Mouse (Mus musculus) large intestine, adult 2 months (tissue): ENCODE data around the gene Mrpl43. TPM values are rescaled to one million over a fixed set of nuclear protein-coding genes. Genes with fewer than 3 reads are reported as not detected.

Source experiments
- DNase-seq: peaks from one replicate; pipeline ENCODE4 v3.0.0-alpha.2; 2012; ENCODE audit warnings: low read depth, low spot score
- WGBS: fragments of 180-500 bp; shearing (Covaris S2); methylation state at CpG from one replicate; pipeline ENCODE4 v1.1.7; 2018; 5-methylcytosine and 5-hydroxymethylcytosine counted together
- polyA plus RNA-seq: library from polyadenylated mRNA; depleted of rRNA; stranded (reverse); fragments of >200 nt; gene quantifications from 2 replicates; pipeline ENCODE4 v1.2.3, GENCODE M21; 2012

Gene Mrpl43
- polyA plus RNA-seq, 1 experiment = 73.1 TPM

DNA sequence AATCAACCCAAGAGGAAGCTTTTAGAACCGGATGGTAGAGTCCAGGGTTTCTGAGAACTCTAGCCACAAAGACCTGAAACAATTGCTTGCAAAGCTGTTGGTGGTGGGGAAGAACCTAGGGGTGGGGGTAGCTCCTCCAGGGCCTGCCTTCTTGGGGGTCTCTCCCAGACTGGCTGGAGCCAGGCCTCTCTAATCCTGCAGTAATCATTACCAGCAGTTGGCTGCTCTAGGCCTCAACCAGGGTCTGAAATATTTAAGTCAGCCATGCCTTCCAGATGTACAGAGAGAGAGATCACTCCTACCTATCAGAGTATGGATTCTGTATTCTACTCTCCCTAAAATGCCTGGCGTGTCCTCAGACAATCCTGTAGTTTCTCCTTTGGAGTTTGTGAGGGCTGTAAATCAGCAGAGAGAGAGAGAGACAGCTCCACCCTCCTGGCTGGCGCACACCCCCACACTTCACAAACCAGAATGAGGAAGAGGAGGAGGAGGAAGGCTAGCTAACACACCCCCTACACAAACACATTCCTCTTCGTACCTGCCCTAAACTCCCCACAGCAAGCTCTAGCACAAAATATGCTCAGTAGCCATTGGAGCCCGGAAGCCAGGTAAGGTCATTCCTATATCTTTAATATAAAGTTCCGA, 7.5 kb upstream of the Mrpl43 start:
- DNase-seq = no peak
- WGBS = 32% methylated on average over 6 of the region's 6 CpGs

DNA sequence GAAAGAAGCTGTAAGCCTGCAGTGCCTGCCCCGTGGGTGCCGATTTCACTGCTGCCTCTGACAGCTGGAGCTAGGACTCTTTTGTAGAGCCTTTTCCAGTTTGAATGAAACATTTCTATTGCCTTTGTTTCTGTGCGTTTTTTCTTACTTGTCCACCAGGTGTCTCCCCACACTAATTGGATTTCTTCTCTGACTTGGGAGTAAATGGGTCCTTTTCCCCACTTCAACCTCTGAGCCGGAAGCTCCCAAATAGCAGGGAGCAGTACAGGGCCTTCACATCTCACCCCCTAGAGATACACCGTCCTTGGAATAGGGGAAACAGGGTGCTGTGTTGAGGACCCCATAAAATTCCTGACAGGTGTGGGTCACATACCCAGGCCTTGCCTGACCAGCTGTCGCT, 6.4 kb upstream of the Mrpl43 start:
- 26% methylated on average over 6 of the region's 6 CpGs for WGBS
- no peak for DNase-seq

DNA sequence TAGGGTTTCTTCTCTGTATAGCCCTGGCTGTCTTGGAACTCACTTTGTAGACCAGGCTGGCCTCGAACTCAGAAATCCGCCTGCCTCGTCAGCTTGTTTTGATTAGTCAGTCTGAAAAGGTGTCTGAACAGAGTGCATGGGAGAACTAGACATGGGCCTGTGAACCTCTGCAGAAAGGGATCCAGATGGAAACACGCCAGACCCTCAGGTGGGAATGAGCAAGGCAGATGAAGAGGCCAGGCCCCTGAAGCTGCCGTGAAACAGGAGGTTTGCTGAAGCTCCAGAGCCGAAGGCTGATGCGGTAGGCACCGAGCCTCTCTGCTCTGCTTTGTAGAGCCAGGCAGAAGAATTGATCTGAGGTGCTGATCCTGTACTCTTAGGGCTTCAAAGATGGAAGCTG, 6.0 kb upstream of the Mrpl43 start:
- no peak for DNase-seq
- WGBS = 87% methylated on average over 8 of the region's 8 CpGs

DNA sequence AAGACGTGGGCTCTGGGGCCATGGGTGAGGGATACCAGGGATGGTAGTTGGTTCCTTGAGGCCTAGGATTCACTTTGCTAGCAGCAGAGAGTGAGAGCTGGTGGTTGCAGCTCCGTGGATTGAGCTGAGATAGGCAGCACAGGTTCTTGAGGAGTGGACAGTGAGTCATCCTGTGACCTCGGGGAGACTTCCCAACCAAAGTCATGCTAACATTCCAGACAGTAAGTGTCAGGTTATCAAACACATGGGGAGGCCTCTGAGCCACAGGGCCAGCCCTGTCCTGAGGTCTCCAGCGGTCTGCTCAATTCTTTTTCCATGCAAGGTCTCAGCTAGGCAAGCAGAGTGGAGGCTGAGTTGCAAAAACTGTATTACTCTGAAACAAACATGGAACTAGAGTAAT, 4.4 kb upstream of the Mrpl43 start:
- DNase-seq = no peak

DNA sequence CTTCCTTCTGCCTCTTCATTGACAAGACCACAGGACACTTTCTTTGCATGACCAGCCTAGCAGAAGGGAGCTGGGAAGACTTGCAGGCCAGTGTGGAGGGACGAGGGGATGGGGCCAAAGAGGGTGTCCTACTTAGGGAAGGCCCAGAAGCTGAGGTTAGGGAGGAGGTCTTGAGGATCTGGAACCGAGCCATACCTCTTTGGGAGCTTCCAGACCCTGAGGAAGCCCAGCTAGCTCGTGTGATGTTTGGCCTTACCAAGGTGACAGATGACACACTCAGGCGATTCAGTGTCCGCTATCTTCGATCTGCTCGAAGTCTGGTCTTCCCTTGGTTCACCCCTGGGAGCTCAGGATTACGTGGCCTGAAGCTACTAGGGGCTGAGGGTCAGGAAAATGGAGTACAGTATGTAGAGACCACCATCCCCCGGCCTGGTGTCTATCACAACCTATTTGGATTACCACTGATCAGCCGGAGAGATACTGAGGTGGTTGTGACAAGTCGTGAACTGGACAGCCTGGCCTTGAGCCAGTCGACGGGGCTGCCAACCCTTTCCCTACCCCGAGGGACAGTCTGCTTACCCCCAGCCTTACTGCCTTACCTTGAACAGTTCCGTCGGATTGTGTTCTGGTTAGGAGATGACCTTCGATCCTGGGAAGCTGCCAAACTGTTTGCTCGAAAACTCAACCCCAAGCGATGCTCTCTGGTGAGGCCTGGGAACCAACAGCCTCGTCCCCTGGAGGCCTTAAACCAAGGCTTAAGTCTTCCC, 1.4 kb upstream of the Mrpl43 start:
- no peak for DNase-seq
- 48% methylated on average over 20 of the region's 20 CpGs for WGBS

More for the DNA sequence above, 4.4 kb upstream of the Mrpl43 start:
- 80% methylated on average over 4 of the region's 4 CpGs for WGBS

DNA sequence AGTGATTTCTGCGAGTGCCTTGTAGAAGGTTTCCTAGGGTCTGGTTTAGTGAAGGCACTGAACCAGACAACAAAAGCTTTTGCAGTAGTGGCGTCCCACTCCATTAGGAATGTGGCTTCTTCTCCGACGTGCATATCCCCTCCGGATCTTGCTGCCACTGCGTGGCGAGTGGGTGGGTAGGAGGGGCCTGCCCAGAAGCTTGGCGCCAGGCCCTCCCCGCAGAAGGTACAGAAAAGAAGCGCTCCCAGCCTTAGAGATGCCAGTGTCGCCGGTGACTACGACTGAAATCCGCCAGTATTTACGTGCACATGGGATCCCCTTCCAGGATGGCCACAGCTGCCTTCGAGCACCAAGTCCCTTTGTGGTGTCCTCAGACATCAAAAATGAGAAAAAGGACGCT, 779 bp upstream of the Mrpl43 start:
- DNase-seq = no peak
- WGBS = 12% methylated on average over 17 of the region's 17 CpGs

DNA sequence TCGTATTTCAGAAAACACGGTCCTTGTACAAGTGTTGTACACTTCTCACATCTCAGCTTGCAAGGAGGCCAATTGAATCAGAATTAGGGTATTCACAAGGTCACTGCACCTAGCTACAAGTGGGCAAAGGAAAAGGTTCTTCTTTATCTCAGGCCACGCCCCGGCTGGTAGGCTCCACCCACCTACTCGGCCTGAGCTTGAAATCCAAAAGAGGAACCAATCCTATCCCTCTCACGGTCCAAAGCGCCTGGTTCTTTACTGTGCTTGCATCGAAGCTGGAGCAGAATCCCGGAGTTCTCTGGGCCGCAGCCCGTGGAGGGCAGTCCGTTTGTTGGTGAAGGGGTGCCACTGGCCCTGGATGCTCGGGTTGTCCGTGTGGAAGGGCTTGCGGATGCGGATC, 798 bp downstream of the Mrpl43 start, which contains the start of gene Twnk:
TSS of gene Twnk (plus strand) at position 220 of the 400 bp plus-strand sequence.
- WGBS = 7% methylated on average over 16 of the region's 16 CpGs
- DNase-seq = no peak

DNA sequence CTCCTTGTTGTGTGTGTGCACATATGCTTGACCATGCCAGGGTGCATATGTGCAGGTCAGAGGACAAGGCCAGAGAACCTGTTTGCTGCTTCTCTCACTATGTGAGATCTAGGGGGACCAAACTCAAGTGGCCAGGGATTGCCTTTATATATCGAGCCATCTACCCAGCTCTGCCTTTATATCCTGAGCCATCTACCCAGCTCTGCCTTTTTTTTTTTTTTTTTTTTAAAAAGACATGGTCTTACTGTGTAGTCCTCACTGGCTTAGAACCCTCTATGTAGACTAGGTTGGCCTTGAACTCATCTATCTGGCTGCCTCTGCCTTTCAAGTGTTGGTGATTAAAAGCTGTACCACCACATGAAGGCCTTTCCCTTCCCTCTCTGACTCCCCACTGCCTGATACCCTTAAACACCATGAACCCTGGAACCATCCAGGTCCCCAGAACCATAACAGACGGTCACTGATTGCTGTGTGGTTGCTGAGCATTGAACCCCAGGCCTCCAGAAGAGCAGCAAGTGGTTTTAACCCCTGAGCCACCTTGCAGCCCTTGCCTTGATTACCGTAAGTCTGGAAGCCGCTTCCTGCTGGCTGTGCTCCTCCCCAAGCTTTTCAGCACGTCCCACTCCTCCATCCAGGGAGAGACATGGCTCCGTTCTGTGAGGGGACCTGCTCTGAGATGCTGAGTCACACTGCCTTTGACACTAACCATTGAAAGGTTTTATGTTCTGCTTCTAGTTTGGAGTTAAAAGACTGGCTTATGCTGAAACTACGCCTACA, 2.3 kb downstream of the Mrpl43 start:
- DNase-seq = no peak
- WGBS = 87% methylated on average over 7 of the region's 7 CpGs

DNA sequence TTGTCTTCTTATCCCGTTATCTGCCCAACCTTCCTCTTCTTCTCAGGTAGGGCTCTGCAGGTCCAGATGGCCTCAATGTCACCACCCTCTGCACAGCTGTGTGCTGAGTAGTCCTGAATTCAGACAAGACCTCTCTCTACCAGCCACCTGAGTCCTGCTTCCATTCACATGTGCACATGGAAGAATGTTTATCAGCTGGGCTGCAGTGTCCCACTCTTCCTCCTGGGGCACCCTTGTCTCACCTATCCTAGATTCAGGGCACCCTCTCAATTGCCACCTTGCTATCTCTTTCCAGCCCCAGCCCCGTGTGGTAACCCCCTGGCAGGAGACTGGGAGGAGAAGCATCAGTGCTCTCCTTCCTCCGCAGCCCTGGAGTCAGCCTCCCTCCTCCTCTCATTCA, 3.9 kb downstream of the Mrpl43 start:
- DNase-seq = no peak
- 62% methylated on average over 3 of the region's 3 CpGs for WGBS

DNA sequence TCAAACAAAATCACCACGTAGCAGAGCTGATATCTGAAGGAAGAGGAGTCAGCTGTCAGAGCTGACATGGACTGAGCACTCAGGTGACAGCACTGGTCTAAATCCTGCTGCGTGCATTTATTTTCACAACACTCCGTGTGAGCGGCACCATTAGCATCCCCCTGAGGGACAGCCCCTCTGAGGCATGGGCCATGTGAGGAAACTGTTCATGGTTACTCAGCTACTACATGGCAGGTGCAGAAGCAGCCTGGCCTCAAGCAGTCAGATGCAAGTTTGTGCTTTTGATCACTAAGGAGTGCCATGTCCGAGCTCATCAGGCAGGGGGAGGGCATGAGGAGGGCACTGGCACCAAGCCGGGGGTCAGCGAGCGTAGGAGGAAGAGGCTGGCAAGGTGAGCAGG, 6.6 kb downstream of the Mrpl43 start:
- DNase-seq = no peak
- 84% methylated on average over 8 of the region's 8 CpGs for WGBS

DNA sequence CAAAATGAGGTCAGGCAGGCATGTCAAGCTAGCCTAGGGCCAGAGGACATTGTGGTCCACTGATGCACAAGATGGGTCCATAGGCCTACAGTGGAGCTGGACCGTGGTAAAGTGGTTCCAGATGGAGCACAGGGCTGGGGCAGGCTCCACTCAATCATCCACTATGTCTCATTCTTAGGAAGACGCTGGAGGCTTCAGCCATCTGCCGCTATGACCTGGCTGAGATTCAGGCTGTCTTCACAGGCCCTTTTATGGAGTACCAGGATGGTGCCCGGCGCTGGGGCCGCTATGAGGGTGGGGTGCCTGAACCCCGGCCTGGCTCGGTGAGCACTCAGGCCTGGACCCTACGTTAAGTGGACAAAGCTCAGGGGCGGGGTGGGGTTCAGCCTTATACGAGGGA, 8.5 kb downstream of the Mrpl43 start:
- 79% methylated on average over 11 of the region's 11 CpGs for WGBS
- no peak for DNase-seq

DNA sequence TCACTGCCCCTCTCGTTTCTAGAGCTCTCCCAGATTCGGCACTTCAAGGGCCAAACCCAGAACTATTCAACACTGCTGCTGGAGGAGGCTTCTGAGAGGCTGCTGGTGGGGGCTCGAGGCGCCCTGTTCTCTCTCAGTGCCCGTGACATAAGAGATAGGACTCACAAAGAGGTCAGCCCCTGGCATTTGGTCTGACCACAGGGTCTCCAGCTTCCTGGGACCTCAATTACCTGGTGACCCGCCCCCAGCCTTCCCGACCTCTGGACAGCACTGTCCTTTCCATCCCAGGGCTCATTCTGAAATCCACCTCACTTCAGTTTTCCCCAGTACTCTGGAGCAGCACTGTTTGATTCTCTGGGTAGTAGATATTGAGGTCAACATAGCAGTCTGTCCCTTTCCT, 13.5 kb downstream of the Mrpl43 start:
- DNase-seq = no peak
- WGBS = 76% methylated on average over 7 of the region's 7 CpGs

DNA sequence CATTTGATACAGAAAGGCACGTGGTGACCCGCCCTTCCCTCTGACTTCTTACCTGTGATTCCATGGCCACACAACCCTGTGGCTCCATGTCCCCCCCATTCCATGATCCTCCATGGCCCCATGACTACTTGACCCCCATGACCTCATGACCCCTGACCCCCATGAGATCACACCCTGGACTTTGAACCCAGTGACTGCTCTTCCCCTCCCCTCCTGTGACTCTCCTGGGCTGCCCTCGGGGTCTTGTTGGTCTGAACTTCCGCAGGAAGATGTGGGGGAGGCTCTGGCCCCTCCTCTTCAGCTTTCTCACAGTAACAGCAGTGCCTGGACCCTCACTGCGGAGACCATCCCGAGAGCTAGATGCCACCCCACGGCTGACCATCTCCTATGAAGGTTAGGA, 14.0 kb downstream of the Mrpl43 start:
- DNase-seq = no peak
- WGBS = 58% methylated on average over 7 of the region's 7 CpGs

DNA sequence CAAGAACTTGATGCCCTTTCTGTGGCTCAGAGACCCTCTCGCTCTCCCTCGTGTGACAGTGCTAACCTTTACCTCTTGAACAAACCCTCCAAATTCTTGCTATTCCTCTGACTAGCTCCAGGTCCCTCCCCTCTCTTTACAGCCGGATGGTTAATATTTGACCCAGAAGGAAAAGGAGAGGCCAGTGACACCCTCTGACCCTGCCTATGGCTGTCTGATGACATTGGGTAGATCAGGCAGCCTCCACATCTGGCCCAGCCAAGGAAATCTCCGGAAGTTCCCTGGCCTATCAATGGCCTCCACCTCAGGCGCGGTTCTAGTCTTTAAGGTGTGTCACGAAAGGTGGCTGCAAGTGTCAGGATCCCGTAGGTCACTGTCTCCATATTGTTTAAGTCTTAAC, 15.2 kb downstream of the Mrpl43 start:
- WGBS = 34% methylated on average over 8 of the region's 8 CpGs
- peak; percentile 89 for DNase-seq

DNA sequence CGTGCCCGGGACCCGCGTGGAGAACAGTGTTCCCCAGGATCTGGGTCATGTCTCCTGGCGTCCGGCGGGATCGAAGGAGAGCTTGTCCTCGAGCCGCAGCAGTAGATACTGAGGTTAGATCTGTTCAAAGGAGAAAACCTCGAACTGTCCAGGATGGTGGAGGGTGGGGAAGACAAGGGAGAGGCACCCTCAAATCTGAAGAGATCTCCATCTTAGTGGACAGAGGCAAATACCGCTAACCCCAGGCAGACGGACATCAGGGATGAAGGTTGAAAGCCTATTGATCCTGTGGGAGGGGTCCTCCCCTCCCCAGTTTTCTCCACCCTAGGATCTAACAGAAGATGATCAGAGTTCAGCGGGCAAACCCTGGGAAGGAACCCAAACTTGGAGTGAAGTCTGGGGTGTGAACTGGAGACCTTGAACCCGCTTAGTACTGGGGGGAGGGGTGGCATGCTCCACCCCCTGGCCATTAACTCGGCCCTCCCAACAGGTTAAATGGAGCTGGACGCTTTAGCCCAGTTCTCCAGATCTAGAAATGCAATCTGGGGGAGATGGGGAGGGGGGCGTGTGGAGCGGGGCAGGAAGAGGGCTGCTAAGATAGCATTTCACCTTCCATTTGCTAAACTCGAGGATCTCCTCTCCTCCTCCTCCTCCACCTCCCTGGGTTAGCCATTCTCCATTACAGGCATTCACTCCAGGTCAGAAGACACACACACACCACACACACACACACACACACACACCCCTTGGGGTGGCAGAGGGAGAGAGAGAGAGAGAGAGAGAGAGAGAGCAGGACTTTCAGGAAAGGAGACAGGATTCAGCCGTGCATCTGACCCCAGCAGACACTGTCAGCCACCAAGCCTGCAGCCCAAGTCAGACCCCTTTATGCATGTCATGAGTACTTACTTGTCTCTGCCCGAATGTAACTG, 16.4 kb downstream of the Mrpl43 start:
- WGBS = 10% methylated on average over 22 of the region's 22 CpGs
- no peak for DNase-seq

DNA sequence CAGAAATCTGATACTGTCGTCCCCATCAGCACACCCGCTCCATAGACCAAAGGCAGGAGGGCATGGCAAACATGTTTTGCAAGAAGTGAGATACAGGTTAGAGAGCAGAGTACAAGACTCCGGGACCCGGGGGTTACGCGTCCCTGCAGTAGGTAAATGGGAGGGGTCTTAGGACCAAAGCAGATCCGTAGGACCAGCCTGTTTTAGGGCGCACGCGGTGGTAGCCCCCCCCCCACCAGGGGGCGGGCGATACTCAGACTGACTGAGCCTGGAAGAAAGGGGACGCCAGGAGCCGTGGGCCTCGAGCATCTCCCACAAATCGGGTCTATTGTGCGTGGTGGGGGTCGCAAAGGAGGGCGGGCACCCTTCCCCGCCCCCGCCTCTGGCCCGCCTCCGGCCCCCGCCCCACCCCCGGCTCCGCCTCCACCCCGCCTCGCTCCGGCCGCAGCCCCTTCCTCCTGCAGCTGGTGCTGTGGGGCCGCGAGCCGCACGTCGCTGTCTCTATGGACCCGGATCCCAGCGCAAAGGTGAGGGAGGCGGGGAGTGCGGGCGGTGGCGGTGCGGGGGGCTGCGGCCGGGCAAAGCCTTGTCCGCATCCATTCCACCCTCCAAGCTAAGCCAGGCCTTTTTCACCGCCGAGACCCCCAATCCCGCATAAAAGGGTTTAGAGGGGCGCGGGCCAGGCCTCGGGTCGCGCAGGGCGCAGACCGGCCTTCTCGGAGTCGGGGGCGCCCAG, 17.2 kb downstream of the Mrpl43 start, which contains the start of gene Sema4g:
TSS of gene Sema4g (plus strand) at position 271 of the 736 bp plus-strand sequence.
- WGBS = under 1% methylated on average over 58 of the region's 58 CpGs
- DNase-seq = no peak

DNA sequence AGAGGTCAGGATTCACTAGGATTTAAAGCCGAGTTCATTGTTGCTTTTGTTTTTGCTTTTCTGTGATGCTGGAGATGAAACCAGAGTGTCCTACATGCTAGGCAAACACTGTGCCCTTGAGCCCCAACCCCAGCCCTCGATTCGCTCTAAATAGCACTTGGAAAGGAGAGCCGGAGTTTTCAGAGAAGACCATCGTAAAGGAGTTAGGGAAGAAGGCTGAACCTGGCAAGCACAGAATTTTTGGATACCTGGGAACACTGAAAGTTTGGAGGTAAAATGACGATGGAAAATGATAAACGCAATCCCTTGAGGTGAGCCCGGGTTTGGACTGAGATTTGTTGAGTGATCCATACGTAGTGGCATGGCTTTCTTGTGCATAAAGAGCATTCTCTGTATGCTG, 17.9 kb downstream of the Mrpl43 start:
- DNase-seq = no peak
- WGBS = 27% methylated on average over 9 of the region's 9 CpGs

DNA sequence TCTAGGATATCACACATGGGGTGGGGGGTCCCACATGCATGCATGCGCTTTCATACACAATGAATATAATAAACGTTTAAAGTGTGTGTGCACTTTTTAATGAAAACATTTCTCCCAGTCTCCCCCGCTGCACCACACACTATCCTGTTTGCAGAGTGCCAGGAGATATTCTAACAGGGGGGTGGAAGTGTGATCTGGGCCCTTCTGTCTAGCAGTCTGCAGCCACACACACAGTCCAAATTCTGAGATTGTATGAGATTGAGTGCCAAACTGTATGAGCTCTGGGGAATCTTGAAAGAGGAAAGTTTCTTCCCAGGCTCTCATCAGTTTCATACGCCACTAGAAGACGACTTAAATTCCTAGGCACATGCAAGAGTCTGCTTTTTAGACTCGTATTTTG, 18.4 kb downstream of the Mrpl43 start:
- WGBS = 55% methylated on average over 6 of the region's 6 CpGs
- no peak for DNase-seq

DNA sequence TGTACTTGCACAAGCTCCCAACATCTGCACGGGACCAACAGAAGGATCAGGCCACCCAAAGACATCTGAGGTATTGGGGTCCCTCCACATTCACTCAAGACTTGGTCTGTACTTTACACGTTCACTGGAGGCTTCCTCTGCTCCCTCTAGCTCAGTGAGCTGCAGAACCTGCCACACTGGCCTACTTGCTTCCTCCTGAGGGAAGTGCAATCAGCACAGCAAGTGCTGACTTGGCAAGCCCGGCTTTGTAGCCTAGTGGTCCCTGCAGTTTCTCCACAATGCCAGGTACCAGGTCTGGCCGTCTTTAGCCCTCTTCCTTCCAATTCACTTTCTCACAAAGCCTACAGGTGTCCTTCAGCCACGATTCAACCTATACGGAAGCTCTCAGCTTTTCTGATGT, 19.2 kb downstream of the Mrpl43 start:
- 32% methylated on average over 6 of the region's 6 CpGs for WGBS
- DNase-seq = no peak
